Mouse (Mus musculus): ENCODE results near the gene Vnn3. TPM values are rescaled to one million over a fixed set of nuclear protein-coding genes. Genes with fewer than 3 reads are reported as not detected.

The Vnn3 gene
- polyA plus RNA-seq, 1 experiment from 2014 or later, result not detected

GRCm38 (mm10) chr10:23905661-23906060, 54.4 kb downstream of the Vnn3 start:
- H3K36me3 ChIP-seq (replicated peaks), result no peaks in the 10 kb centered on the region
- H3K27ac ChIP-seq (replicated peaks), result no peak overlapping the region
- no peaks in the 10 kb centered on the region for H3K9me3 ChIP-seq
- H3K4me1 ChIP-seq, result no peaks in the 10 kb centered on the region
- H3K27me3 ChIP-seq (replicated peaks; ENCODE audit: low read depth, poor library complexity, severe bottlenecking), result no peaks in the 10 kb centered on the region
- no peak overlapping the region for H3K4me3 ChIP-seq
- DNase-seq (ENCODE audit: low spot score), result no peak
- WGBS, result 96% methylated on average over 1 of the region's 1 CpGs

Other genes with a start within 250 kb of the Vnn3 start
- gene Rps12, start 64.2 kb upstream of the Vnn3 start, polyA plus RNA-seq (2016; fragmentation: Nextera tagmentation; extraction: Ambion mirVana), result 142 and 152 TPM in 2 replicates
- gene Slc18b1, start 54.5 kb upstream of the Vnn3 start, polyA plus RNA-seq (2016; fragmentation: Nextera tagmentation; extraction: Ambion mirVana), result 10.2 and 11.7 TPM in 2 replicates
- gene Vnn1, start 43.2 kb downstream of the Vnn3 start, polyA plus RNA-seq (2016; fragmentation: Nextera tagmentation; extraction: Ambion mirVana), result 1.9 and 2.1 TPM in 2 replicates
- not detected in 2 replicates for gene Taar1, start 68.9 kb downstream of the Vnn3 start, polyA plus RNA-seq (2016; fragmentation: Nextera tagmentation; extraction: Ambion mirVana)
- gene Taar2, start 87.1 kb downstream of the Vnn3 start, polyA plus RNA-seq (2016; fragmentation: Nextera tagmentation; extraction: Ambion mirVana), result not detected in 2 replicates
- not detected in 2 replicates for gene Taar3, start 98.1 kb downstream of the Vnn3 start, polyA plus RNA-seq (2016; fragmentation: Nextera tagmentation; extraction: Ambion mirVana)
- not detected in 2 replicates for gene Taar4, start 109.0 kb downstream of the Vnn3 start, polyA plus RNA-seq (2016; fragmentation: Nextera tagmentation; extraction: Ambion mirVana)
- gene Taar5, start 119.2 kb downstream of the Vnn3 start, polyA plus RNA-seq (2016; fragmentation: Nextera tagmentation; extraction: Ambion mirVana), result not detected in 2 replicates
- gene Taar6, start 134.2 kb downstream of the Vnn3 start, polyA plus RNA-seq (2016; fragmentation: Nextera tagmentation; extraction: Ambion mirVana), result not detected in 2 replicates
- gene Taar7a, start 142.0 kb downstream of the Vnn3 start, polyA plus RNA-seq (2016; fragmentation: Nextera tagmentation; extraction: Ambion mirVana), result not detected in 2 replicates
- gene Taar7b, start 148.5 kb downstream of the Vnn3 start, polyA plus RNA-seq (2016; fragmentation: Nextera tagmentation; extraction: Ambion mirVana), result not detected in 2 replicates
- gene Taar7d, start 175.8 kb downstream of the Vnn3 start, polyA plus RNA-seq (2016; fragmentation: Nextera tagmentation; extraction: Ambion mirVana), result not detected in 2 replicates
- gene Taar7e, start 186.2 kb downstream of the Vnn3 start, polyA plus RNA-seq (2016; fragmentation: Nextera tagmentation; extraction: Ambion mirVana), result not detected in 2 replicates
- gene Taar7f, start 198.0 kb downstream of the Vnn3 start, polyA plus RNA-seq (2016; fragmentation: Nextera tagmentation; extraction: Ambion mirVana), result not detected in 2 replicates
- gene Taar8a, start 225.0 kb downstream of the Vnn3 start, polyA plus RNA-seq (2016; fragmentation: Nextera tagmentation; extraction: Ambion mirVana), result not detected in 2 replicates
- not detected in 2 replicates for gene Taar8b, start 240.8 kb downstream of the Vnn3 start, polyA plus RNA-seq (2016; fragmentation: Nextera tagmentation; extraction: Ambion mirVana)